Mouse (Mus musculus): ENCODE data around the gene Vipas39. TPM values are rescaled to one million over a fixed set of nuclear protein-coding genes. Genes with fewer than 3 reads are reported as not detected.

The Vipas39 gene
- polyA plus RNA-seq, 1 experiment from 2014 or later, result 62.1 TPM

Small RNAs within 50 kb of the gene (microRNA-seq; reads per million reads assigned to microRNA genes)
- gene Gm47293, result not detected

Other genes with a start within 250 kb of the Vipas39 start
- gene Tmem63c, start 244.9 kb downstream of the Vipas39 start, polyA plus RNA-seq (2016; fragmentation: Nextera tagmentation; extraction: Ambion mirVana), result 1.5 and 1.7 TPM in 2 replicates
- 0.66 and 0.69 TPM in 2 replicates for gene Ngb, start 163.7 kb downstream of the Vipas39 start, polyA plus RNA-seq (2016; fragmentation: Nextera tagmentation; extraction: Ambion mirVana)
- gene Gstz1, start 119.1 kb downstream of the Vipas39 start, polyA plus RNA-seq (2016; fragmentation: Nextera tagmentation; extraction: Ambion mirVana), result 25.5 and 25.7 TPM in 2 replicates
- 16.3 and 17.5 TPM in 2 replicates for gene Pomt2, start 118.3 kb downstream of the Vipas39 start, polyA plus RNA-seq (2016; fragmentation: Nextera tagmentation; extraction: Ambion mirVana)
- 1.1 and 1.9 TPM in 2 replicates for gene Samd15, start 66.5 kb downstream of the Vipas39 start, polyA plus RNA-seq (2016; fragmentation: Nextera tagmentation; extraction: Ambion mirVana)
- gene Tmed8, start 65.8 kb downstream of the Vipas39 start, polyA plus RNA-seq (2016; fragmentation: Nextera tagmentation; extraction: Ambion mirVana), result 5.6 and 6.0 TPM in 2 replicates
- gene Noxred1, start 27.5 kb downstream of the Vipas39 start, polyA plus RNA-seq (2016; fragmentation: Nextera tagmentation; extraction: Ambion mirVana), result 1.2 and 1.8 TPM in 2 replicates
- 188 and 195 TPM in 2 replicates for gene Ahsa1, start 223 bp upstream of the Vipas39 start, polyA plus RNA-seq (2016; fragmentation: Nextera tagmentation; extraction: Ambion mirVana)
- 1.0 and 1.2 TPM in 2 replicates for gene Ism2, start 33.4 kb upstream of the Vipas39 start, polyA plus RNA-seq (2016; fragmentation: Nextera tagmentation; extraction: Ambion mirVana)
- 54.8 and 65.2 TPM in 2 replicates for gene Sptlc2, start 122.1 kb upstream of the Vipas39 start, polyA plus RNA-seq (2016; fragmentation: Nextera tagmentation; extraction: Ambion mirVana)
- gene Slirp, start 177.6 kb upstream of the Vipas39 start, polyA plus RNA-seq (2016; fragmentation: Nextera tagmentation; extraction: Ambion mirVana), result 281 and 287 TPM in 2 replicates
- gene Alkbh1, start 177.8 kb upstream of the Vipas39 start, polyA plus RNA-seq (2016; fragmentation: Nextera tagmentation; extraction: Ambion mirVana), result 51.2 and 55.2 TPM in 2 replicates
- 152 and 155 TPM in 2 replicates for gene Snw1, start 206.0 kb upstream of the Vipas39 start, polyA plus RNA-seq (2016; fragmentation: Nextera tagmentation; extraction: Ambion mirVana)
- gene Gm5788, start 228.5 kb upstream of the Vipas39 start, polyA plus RNA-seq (2016; fragmentation: Nextera tagmentation; extraction: Ambion mirVana), result not detected in 2 replicates
- gene Gm8300, start 248.1 kb upstream of the Vipas39 start, polyA plus RNA-seq (2016; fragmentation: Nextera tagmentation; extraction: Ambion mirVana), result not detected in 2 replicates